Mouse (Mus musculus) heart, postnatal 0 days (tissue): ENCODE measurements around the gene Ccn2. TPM values are rescaled to one million over a fixed set of nuclear protein-coding genes. Genes with fewer than 3 reads are reported as not detected.

Experiments used
- ATAC-seq: fragments of 200-750 bp; cut with Nextera tagmentation; 2 replicates; pipeline ENCODE4 v1.8.0; 2017; ENCODE audit warnings: low read depth, moderate number of reproducible peaks, moderate library complexity; ENCODE audit not compliant: insufficient read depth
- DNase-seq: peaks from one replicate; pipeline ENCODE4 v3.0.0-alpha.2; 2016; ENCODE audit warnings: low spot score
- H3K27ac ChIP-seq: fragments of 300-500 bp; sonication (generic); 2 replicates; pipeline ENCODE4 v1.5.1; 2014; ENCODE audit warnings: low read depth, mild to moderate bottlenecking
- H3K27me3 ChIP-seq: fragments of 300-500 bp; sonication (generic); 2 replicates; pipeline ENCODE4 v1.6.1; 2014; ENCODE audit warnings: low read length, mixed read lengths; ENCODE audit not compliant: control insufficient read depth, insufficient read depth
- H3K36me3 ChIP-seq: fragments of 300-500 bp; sonication (generic); replicated peaks from 2 replicates; pipeline ENCODE4 v1.6.1; 2014; ENCODE audit warnings: low read length, mixed read lengths; ENCODE audit not compliant: control insufficient read depth, insufficient read depth
- H3K4me1 ChIP-seq: fragments of 300-500 bp; sonication (generic); 2 replicates; pipeline ENCODE4 v1.6.1; 2014; ENCODE audit warnings: antibody characterized with exemption; ENCODE audit not compliant: control insufficient read depth, insufficient read depth
- H3K4me2 ChIP-seq: fragments of 300-500 bp; sonication (generic); 2 replicates; pipeline ENCODE4 v1.6.1; 2014; ENCODE audit warnings: low read depth, mild to moderate bottlenecking, low read length, moderate library complexity
- H3K4me3 ChIP-seq: fragments of 300-500 bp; sonication (generic); 2 replicates; pipeline ENCODE4 v1.5.1; 2014; ENCODE audit warnings: low read depth, low read length
- H3K9ac ChIP-seq: fragments of 300-500 bp; sonication (generic); replicated peaks from 2 replicates; pipeline ENCODE4 v1.6.1; 2014; ENCODE audit warnings: low read depth, low read length, mixed read lengths
- H3K9me3 ChIP-seq: fragments of 300-500 bp; sonication (generic); replicated peaks from 2 replicates; pipeline ENCODE4 v1.6.1; 2016; ENCODE audit warnings: low read length; ENCODE audit not compliant: control insufficient read depth
- CTCF ChIP-seq: IDR thresholded peaks from 2 replicates; pipeline ENCODE4 v1.5.1; 2016; ENCODE audit warnings: antibody characterized with exemption, control low read depth, low read depth
- EP300 ChIP-seq: IDR thresholded peaks from 2 replicates; pipeline ENCODE4 v1.6.1; 2016; ENCODE audit warnings: antibody characterized with exemption, low read depth
- WGBS: fragments of 180-500 bp; shearing (Covaris S2); extraction: QIAGEN DNeasy Blood & Tissue Kit; methylation state at CpG from one replicate; pipeline ENCODE4 v1.1.7; 2014; 5-methylcytosine and 5-hydroxymethylcytosine counted together
- polyA plus RNA-seq: library from polyadenylated mRNA; unstranded; fragments of >200 nt; fragmentation: Nextera tagmentation; extraction: Ambion mirVana; gene quantifications from 2 replicates; pipeline ENCODE4 v1.2.1, GENCODE M21; 2015
- total RNA-seq: library from RNA; depleted of rRNA; stranded (reverse); fragments of >200 nt; gene quantifications from 2 replicates; pipeline ENCODE4 v1.2.3, GENCODE M21; 2014; ENCODE audit warnings: low replicate concordance

The Ccn2 gene
- total and polyA plus RNA-seq, 2 experiments from 2014 or later = 24.4 to 265 TPM

DNA sequence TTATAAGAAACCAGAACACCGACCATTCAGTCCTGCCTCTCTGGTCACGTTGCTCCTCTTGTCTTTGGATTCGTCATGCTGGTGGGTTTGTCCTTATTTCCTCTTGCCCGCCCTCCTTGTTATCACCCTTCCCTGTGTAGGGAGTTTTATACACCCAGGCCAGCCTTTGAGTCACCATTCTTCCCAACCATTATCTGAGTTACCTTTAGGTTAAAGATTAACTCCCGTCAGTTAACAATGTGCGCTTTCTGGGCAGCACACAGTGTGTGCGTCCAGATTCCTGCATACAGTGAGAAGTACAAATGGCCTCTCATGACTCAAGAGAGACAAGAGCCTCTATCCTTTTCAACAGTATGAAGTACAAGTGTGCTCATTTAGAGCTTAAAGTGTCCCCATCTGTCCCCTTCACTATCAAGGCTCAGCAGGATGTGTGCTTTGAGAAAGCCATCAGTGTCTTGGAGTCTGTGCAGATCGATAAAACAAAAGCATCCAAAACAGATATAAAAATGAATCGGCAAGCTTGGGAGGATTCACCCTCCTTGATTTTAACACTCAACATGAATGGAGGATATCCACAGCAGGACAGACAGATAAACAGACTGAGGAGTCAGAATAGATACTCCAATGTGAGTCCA, 34.0 kb downstream of the Ccn2 start:
- no peak for DNase-seq
- Histone ChIP-seq H3K4me3 (no peak overlapping the region), H3K27me3 (no peaks in the 10 kb centered on the region), H3K4me2 (peak overlapping the region; percentile 26), H3K4me1 (no peaks in the 10 kb centered on the region; the same call in none of the 2 replicates), H3K9ac (no peak overlapping the region), H3K27ac (no peak overlapping the region), H3K9me3 (no peaks in the 10 kb centered on the region), H3K36me3 (no peaks in the 10 kb centered on the region)
- TF ChIP-seq CTCF = no peak
- no peak for TF ChIP-seq EP300
- no peak for ATAC-seq
- 28% methylated on average over 9 of the region's 9 CpGs for WGBS

DNA sequence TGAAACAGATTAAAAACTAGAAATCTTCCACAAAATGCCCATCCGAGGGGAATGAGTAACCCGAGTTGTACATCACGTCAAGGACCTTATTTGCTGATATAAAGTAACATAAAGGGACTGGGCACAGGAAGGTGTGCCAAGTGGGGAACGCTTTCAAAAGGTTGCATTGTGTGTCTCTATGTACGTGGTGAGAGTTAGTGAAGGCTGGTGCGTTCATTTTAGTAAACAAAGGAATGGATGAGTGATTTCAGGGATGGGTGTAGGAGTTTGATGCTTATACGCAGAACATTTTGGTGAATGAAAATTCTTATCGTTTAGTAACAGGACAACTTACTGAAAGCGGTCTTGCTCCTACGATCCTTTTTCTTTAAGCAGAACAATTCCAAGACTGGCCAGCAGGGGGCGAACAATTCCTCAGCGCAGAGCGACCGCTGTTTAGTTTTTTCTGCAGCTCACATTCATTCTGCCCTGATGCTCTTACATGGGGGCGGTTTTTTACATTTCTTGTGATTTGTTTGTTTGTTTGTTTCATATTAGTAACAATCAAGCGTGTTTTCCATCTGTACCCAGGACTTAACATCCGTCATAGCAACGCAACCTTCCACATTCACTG, 35.3 kb downstream of the Ccn2 start:
- TF ChIP-seq CTCF (peak; percentile 82), EP300 (no peak)
- no peaks in the 10 kb centered on the region for H3K27me3 ChIP-seq
- no peaks in the 10 kb centered on the region for H3K36me3 ChIP-seq
- DNase-seq (peak; percentile 63), ATAC-seq (0 out of 2 replicates have a peak, but pooled peaks have one; percentile 24)
- no peak overlapping the region for H3K27ac ChIP-seq
- H3K4me1 ChIP-seq = peaks cover 7% of the 10 kb centered on the region
- no peak overlapping the region for H3K4me3 ChIP-seq
- peak overlapping the region; percentile 30; the same call in 1 of the 2 replicates for H3K4me2 ChIP-seq
- no peak overlapping the region for H3K9ac ChIP-seq
- 21% methylated on average over 18 of the region's 18 CpGs for WGBS
- H3K9me3 ChIP-seq = no peaks in the 10 kb centered on the region

DNA sequence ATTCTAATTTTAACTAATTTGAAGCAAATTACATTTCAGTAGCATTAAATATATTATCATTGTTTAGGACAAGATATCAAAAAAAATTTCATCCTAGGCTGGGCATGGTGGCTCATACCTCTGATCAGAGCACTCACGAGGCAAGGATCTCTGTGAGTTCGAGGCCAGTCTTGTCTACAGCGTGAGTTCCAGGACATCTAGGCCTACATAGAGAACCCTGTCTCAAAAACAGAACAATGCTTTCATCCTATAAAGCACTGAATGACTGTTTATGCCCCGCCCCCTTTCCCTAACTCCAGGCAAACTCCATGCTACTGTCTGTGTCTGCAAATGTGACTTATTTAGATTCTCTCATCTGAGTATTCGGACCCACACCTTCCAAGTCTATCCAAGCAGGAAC, 35.9 kb downstream of the Ccn2 start:
- Histone ChIP-seq H3K4me3 (no peak overlapping the region), H3K4me2 (no peak overlapping the region), H3K9me3 (no peaks in the 10 kb centered on the region), H3K27me3 (no peaks in the 10 kb centered on the region), H3K4me1 (peaks cover 7% of the 10 kb centered on the region), H3K36me3 (no peaks in the 10 kb centered on the region), H3K27ac (no peak overlapping the region), H3K9ac (no peak overlapping the region)
- DNase-seq = no peak
- ATAC-seq = no peak
- WGBS = 88% methylated on average over 5 of the region's 5 CpGs
- TF ChIP-seq EP300 (no peak), CTCF (no peak)

DNA sequence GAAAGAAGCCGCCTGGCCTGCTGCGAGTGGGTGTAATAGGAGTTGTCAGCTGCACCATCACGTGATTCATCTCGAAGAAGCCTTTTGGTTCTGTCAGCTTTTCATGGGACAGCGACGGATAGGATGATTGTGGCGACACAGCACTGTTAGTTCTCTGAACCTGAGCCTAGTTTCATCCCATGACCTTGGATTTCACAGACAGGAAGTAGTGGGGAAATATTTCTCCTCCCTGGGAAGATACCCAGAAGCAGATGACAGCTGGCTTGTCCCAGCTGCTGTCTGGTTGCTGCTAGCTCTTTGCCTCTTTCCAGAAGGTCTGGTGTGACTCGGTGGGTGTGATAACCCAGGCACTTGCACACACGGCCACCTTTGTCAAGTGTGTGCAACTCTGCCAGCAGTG, 39.0 kb downstream of the Ccn2 start:
- Histone ChIP-seq H3K9me3 (no peaks in the 10 kb centered on the region), H3K4me3 (no peak overlapping the region), H3K27ac (peak overlapping the region; percentile 43; the same call in 1 of the 2 replicates), H3K4me1 (peaks cover 7% of the 10 kb centered on the region), H3K4me2 (no peak overlapping the region), H3K9ac (no peak overlapping the region), H3K27me3 (no peaks in the 10 kb centered on the region), H3K36me3 (no peaks in the 10 kb centered on the region)
- DNase-seq = peak; percentile 26
- peak; percentile 44; the same call in 1 of the 2 replicates for ATAC-seq
- WGBS = 54% methylated on average over 9 of the region's 9 CpGs
- TF ChIP-seq EP300 (no peak), CTCF (no peak)

DNA sequence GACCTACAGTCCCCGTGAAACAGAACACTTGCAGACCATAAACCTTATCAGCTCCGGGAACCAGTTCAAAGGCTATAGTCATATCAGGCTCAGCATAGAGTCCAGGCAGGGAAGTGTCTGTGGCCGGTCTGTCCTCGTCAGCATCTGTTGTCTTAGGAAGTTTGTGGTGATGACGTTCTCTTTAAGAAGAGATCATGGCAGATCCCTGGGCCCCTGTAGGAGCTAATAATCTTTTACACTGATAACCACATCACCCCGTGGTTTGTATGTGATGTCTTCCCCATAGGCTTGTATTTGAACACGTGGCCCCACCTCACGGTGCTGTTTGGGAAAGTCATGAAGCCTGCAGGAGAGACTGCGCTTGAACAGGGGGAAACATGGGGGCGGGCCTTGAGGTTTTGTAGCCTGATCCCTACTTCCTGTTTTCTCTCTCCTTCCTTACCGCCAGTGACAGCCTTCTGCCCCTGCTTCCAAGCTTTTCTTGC, 40.1 kb downstream of the Ccn2 start:
- no peak overlapping the region for H3K9ac ChIP-seq
- no peaks in the 10 kb centered on the region for H3K27me3 ChIP-seq
- no peak overlapping the region for H3K4me3 ChIP-seq
- H3K36me3 ChIP-seq = no peaks in the 10 kb centered on the region
- DNase-seq (no peak), ATAC-seq (no peak)
- 26% methylated on average over 11 of the region's 11 CpGs for WGBS
- TF ChIP-seq CTCF = no peak
- TF ChIP-seq EP300 = no peak
- H3K9me3 ChIP-seq = no peaks in the 10 kb centered on the region
- peaks cover 7% of the 10 kb centered on the region for H3K4me1 ChIP-seq
- H3K4me2 ChIP-seq = no peak overlapping the region
- no peak overlapping the region; the same call in 1 of the 2 replicates for H3K27ac ChIP-seq
